Mouse (Mus musculus) thymus, adult 2 months (tissue): ENCODE measurements around the gene Ly6c2. TPM values are rescaled to one million over a fixed set of nuclear protein-coding genes. Genes with fewer than 3 reads are reported as not detected.
"Not testable (repeated sequence)": the region's sequence is repeated elsewhere in the genome, so short reads cannot be mapped to it uniquely, and the experiment has no call there.

Source experiments
- DNase-seq: peaks from one replicate; pipeline ENCODE4 v3.0.0; 2021
- H3K27ac ChIP-seq: fragments of 200-500 bp; 2 replicates; pipeline ENCODE4 v1.5.1; 2012; ENCODE audit warnings: low read length, control low read depth; ENCODE audit not compliant: control insufficient read depth, insufficient read depth
- H3K27me3 ChIP-seq: fragments of 200-500 bp; 2 replicates; pipeline ENCODE4 v1.6.1; 2012; ENCODE audit warnings: mild to moderate bottlenecking, low read length, moderate library complexity, mixed read lengths; ENCODE audit not compliant: control insufficient read depth, insufficient read depth
- H3K36me3 ChIP-seq: fragments of 200-500 bp; 2 replicates; pipeline ENCODE4 v1.6.1; 2012; ENCODE audit warnings: mild to moderate bottlenecking, low read length, moderate library complexity; ENCODE audit not compliant: control insufficient read depth, insufficient read depth
- H3K4me1 ChIP-seq: fragments of 200-500 bp; replicated peaks from 2 replicates; pipeline ENCODE4 v1.6.1; 2012; ENCODE audit warnings: low read length; ENCODE audit not compliant: control insufficient read depth, insufficient read depth
- H3K4me3 ChIP-seq: fragments of 200-500 bp; 2 replicates; pipeline ENCODE4 v1.5.1; 2012; ENCODE audit warnings: mild to moderate bottlenecking, low read length, control low read depth, moderate library complexity; ENCODE audit not compliant: control insufficient read depth, insufficient read depth
- CTCF ChIP-seq: fragments of 200-500 bp; IDR thresholded peaks from 2 replicates; pipeline ENCODE4 v1.5.1; 2012; ENCODE audit warnings: mild to moderate bottlenecking, control low read depth, low read length, moderate library complexity, borderline replicate concordance; ENCODE audit not compliant: control insufficient read depth, poor library complexity, insufficient read depth; ENCODE audit errors: extremely low read depth
- POLR2A ChIP-seq: fragments of 200-500 bp; IDR thresholded peaks from 2 replicates; pipeline ENCODE4 v1.6.1; 2012; ENCODE audit warnings: mild to moderate bottlenecking, low read length, control low read depth, moderate library complexity; ENCODE audit not compliant: control insufficient read depth, poor library complexity, insufficient read depth; ENCODE audit errors: extremely low read depth
- WGBS: fragments of 180-500 bp; shearing (Covaris S2); methylation state at CpG from one replicate; pipeline ENCODE4 v1.1.7; 2018; 5-methylcytosine and 5-hydroxymethylcytosine counted together
- polyA plus RNA-seq: library from polyadenylated mRNA; depleted of rRNA; stranded (reverse); fragments of >200 nt; gene quantifications from 2 replicates; pipeline ENCODE4 v1.2.3, GENCODE M21; 2012; rRNA removed

Gene Ly6c2
- 99.7 and 179 TPM in 2 replicates for polyA plus RNA-seq

DNA sequence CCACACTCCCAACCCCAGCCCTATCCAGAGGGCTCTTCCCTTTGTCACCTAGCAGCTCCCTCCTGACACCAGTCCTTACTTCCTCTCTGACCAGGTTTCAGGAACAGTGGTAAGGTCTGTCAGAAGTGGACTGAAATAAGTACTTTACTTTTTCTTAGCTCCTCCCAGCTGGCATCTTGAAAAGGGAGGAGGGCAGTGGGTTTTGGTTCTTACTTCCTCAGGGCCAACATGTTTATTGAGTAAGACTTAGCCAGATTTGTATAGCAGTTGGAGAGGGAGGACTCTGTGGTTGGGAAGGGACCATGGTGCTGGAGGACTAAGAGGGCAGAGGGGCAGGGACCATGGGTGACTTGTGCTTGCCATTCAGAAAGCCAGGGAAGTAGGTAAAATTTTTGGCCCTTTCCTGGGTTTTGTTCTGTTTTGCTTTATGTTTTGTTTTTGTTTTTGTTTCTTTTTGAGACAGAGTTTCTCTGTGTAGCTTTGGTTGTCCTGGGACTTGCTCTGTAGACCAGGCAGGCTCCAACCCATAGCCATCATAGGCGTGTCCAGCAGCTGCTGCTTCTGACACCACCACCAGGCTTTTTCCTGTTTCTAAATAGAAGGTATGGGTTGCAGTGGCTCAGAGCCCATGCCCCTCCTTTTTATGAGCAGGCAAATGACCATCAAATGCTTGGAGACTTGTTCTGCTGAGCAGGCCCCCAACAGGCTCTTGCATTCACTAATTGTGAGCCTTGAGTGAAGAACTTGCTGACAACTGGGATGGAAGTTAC, at the start of gene Ly6c2:
Gene Ly6c2, minus strand, starts transcription at position 110 of the 770 bp plus-strand sequence.
- not testable (repeated sequence) for H3K4me3 ChIP-seq, H3K36me3 ChIP-seq, H3K27ac ChIP-seq, H3K27me3 ChIP-seq, DNase-seq
- H3K4me1 ChIP-seq = peaks cover 26% of the 10 kb centered on the region
- WGBS = 83% methylated on average over 1 of the region's 1 CpGs

DNA sequence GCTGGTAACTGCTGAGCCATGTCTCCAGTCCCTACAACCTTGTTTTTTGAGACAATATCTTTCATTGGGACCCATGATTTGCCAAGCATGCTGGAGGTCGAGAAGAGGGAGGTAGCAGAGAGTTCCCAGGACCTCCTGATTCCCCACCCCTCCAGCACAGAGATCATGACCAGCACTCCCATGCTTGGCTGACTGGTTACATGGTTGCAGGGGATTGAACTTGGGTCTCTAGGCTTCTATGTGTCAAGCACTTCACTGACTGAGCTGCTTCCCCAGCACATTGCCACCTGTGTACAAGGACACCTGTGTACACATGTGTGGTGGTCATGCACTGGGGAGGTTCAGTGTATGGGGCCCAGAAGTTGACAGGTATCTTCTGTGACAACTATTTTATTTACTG, 45.9 kb upstream of the Ly6c2 start:
- Histone ChIP-seq H3K4me1 (no peaks in the 10 kb centered on the region), H3K4me3 (no peak overlapping the region), H3K27me3 (no peaks in the 10 kb centered on the region), H3K27ac (no peak overlapping the region), H3K36me3 (no peaks in the 10 kb centered on the region)
- WGBS = 50% methylated on average over 1 of the region's 1 CpGs
- no peak for TF ChIP-seq CTCF
- TF ChIP-seq POLR2A = no peak
- no peak for DNase-seq

DNA sequence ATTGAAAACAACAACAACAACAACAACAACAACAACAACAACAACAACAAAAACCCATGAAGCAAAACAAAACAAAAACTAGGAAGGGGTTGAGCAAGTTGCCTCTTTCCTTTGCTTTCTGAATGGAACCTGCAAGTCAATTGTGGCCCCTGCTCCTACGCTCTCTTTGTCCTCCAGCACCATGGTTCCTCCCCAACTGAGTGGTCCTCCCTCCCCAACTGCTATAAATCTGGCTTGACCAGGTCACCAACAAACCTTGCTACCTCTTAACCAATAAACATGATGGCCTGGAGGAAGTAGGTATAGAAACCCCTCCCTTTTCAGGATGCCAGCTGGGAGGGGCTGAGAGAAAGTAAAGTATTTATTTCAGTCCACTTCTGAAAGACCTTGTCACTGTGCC, 43.2 kb upstream of the Ly6c2 start, which contains the start of gene Ly6g:
Gene Ly6g, plus strand, starts transcription at position 301 of the 400 bp plus-strand sequence.
- Histone ChIP-seq H3K4me1 (no peaks in the 10 kb centered on the region), H3K27me3 (no peaks in the 10 kb centered on the region), H3K4me3 (no peak within 1 kb of the TSS), H3K27ac (no peak within 1 kb of the TSS), H3K36me3 (no peaks in the 10 kb centered on the region)
- DNase-seq = no peak
- TF ChIP-seq CTCF (no peak), POLR2A (no peak)
- 100% methylated on average over 1 of the region's 1 CpGs for WGBS

DNA sequence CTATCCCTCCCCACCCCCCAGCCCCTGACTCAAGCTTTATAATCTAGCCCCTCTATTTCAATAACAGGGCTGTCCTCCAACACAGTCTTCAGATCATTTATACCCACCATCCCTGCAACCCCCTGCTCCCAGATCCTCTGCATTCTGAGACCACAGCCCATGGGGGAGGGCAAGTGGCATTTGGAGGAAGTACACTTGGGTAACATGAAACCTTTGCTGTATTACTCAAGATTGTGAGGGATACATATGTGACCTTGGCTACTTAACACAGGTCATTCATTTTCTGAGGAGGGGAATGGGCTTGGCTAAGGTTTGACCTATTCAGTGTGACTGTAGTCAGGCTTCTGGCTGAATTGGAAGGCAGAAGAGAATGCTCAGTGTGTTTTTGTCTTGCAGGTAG, 41.3 kb upstream of the Ly6c2 start:
- Histone ChIP-seq H3K4me3 (no peak overlapping the region), H3K27me3 (no peaks in the 10 kb centered on the region), H3K36me3 (no peaks in the 10 kb centered on the region), H3K27ac (no peak overlapping the region), H3K4me1 (no peaks in the 10 kb centered on the region)
- no peak for DNase-seq
- TF ChIP-seq CTCF (no peak), POLR2A (no peak)

DNA sequence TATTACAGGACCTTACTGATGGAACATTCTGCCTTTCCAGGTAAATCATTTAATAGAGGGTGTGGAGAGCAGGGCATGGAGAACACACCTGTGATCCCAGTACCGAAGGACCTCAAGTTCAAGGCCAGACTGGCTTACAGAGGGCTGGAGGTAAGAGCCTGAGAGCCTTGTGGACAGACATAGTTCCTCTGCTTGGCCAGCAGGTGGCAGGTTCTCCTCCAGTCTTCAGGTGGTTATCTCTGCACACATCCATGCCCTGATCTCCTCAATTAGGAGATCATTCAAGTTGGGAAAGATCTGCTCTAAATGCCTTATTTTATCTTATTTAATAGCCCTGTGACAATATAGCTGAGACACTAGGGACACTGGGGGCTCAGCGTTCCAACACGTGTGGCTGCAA, 32.0 kb upstream of the Ly6c2 start:
- WGBS = 80% methylated on average over 3 of the region's 3 CpGs
- Histone ChIP-seq H3K4me1 (no peaks in the 10 kb centered on the region), H3K4me3 (no peak overlapping the region), H3K27ac (no peak overlapping the region), H3K27me3 (no peaks in the 10 kb centered on the region), H3K36me3 (no peaks in the 10 kb centered on the region)
- DNase-seq = peak; percentile 31
- TF ChIP-seq POLR2A (no peak), CTCF (no peak; the same call in 1 of the 2 replicates)

DNA sequence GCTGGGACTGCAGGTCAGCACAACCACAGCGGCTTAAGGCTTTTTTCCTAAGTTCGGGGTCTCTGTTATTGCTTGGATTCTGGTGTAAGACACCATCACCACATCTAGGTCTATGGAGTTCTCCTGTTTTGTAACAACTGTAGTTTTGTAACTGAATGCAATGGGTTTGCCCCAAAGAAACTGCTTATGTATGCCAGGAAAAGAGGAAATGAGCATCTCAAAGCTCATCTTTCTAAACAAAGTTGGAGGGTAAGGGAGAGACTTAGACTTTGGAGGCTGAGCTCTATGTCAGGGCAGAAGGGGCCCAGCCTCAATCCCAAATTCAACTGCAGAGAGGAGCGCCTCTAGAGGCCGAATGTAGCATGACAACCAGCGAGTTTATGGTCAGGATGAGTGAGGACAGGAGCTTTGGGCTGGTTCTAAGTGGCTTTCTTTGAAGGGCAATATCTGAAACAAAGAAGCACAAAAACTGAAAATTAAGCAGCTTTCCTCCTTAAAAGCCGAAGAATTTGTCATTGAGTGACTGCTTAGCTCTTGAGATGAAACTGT, 30.1 kb upstream of the Ly6c2 start:
- not testable (repeated sequence) for H3K27me3 ChIP-seq, H3K4me1 ChIP-seq, H3K4me3 ChIP-seq, H3K36me3 ChIP-seq, H3K27ac ChIP-seq
- WGBS = 43% methylated on average over 6 of the region's 6 CpGs
- peak; percentile 67 for DNase-seq

DNA sequence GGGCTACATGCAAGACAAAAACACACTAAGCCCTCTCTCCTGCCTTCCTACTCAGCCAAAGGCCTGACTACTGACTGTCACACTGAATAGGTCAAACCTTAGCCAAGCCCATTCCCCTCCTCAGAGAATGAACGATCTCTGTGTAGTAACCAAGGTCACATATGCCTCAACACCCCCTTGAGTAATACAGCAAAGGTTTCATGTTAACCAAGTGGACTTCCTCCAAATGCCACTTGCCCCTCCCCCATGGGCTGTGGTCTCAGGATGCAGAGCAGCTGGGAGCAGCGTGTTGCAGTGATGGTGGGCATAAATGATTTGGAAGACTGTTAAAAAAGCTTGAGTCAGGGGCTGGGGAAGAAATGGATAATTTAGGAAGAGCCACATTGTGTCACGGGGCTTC, 26.0 kb upstream of the Ly6c2 start:
- not testable (repeated sequence) for DNase-seq
- WGBS = 51% methylated on average over 3 of the region's 3 CpGs

DNA sequence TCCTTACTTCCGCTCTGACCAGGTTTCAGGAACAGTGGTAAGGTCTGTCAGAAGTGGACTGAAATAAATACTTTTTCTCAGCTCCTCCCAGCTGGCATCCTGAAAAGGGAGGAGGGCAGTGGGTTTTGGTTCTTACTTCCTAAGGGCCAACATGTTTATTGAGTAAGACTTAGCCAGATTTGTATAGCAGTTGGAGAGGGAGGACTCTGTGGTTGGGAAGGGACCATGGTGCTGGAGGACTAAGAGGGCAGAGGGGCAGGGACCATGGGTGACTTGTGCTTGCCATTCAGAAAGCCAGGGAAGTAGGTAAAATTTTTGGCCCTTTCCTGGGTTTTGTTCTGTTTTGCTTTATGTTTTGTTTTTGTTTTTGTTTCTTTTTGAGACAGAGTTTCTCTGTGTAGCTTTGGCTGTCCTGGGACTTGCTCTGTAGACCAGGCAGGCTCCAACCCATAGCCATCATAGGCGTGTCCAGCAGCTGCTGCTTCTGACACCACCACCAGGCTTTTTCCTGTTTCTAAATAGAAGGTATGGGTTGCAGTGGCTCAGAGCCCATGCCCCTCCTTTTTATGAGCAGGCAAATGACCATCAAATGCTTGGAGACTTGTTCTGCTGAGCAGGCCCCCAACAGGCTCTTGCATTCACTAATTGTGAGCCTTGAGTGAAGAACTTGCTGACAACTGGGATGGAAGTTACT, 23.5 kb upstream of the Ly6c2 start:
- 94% methylated on average over 2 of the region's 2 CpGs for WGBS
- H3K36me3 ChIP-seq, H3K27me3 ChIP-seq, H3K4me3 ChIP-seq, DNase-seq, H3K27ac ChIP-seq, H3K4me1 ChIP-seq: not testable (repeated sequence)

More for the DNA sequence above, 26.0 kb upstream of the Ly6c2 start:
- H3K27ac ChIP-seq, H3K36me3 ChIP-seq, H3K4me1 ChIP-seq, H3K27me3 ChIP-seq, H3K4me3 ChIP-seq: not testable (repeated sequence)

DNA sequence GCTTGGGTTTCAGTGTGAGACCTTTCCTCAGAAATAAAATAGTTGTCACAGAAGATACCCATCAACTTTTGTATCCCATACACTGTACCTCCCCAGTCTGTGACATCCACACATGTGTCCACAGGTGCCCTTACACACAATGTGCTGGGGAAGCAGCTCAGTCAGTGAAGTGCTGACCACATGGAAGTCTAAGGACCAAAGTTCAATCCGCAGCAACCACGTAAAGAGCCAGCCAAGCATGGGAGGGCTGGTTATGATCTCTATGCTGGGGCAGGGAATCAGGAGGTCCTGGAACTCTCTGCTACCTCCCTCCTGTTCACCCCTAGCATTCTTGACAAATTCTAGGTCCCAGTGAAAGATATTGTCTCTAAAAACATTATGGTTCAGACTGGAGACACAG, 20.6 kb upstream of the Ly6c2 start:
- DNase-seq, H3K4me3 ChIP-seq, H3K27ac ChIP-seq, H3K36me3 ChIP-seq, H3K4me1 ChIP-seq, H3K27me3 ChIP-seq: not testable (repeated sequence)
- WGBS = 90% methylated on average over 2 of the region's 2 CpGs
